Mouse (Mus musculus) gastrocnemius, postnatal 14 days (tissue): Measurements from ENCODE around the gene Defb22. TPM values are rescaled to one million over a fixed set of nuclear protein-coding genes. Genes with fewer than 3 reads are reported as not detected.

Experiments
- DNase-seq: peaks from one replicate; pipeline ENCODE4 v3.0.0; 2021; ENCODE audit warnings: mixed read lengths
- intact Hi-C: fragments of 180-260 bp; cut with DNase I; formaldehyde crosslinking; loops from one replicate; pipeline ENCODE4 v1.15.1; 2025; ENCODE audit warnings: low total_unique reads
- long read RNA-seq, 2 experiments: library from polyadenylated mRNA; stranded (forward); transcript quantifications; one replicate each; pipeline ENCODE4 v2.0.0; 2021
- total RNA-seq, 2 experiments: library from RNA; stranded (reverse); gene quantifications; 2 replicates each; pipeline ENCODE4 v1.2.3; 2021

The Defb22 gene
- not detected for total RNA-seq
- long read RNA-seq, experiment 1: 0 reads
- long read RNA-seq, experiment 2: 0 reads

DNA sequence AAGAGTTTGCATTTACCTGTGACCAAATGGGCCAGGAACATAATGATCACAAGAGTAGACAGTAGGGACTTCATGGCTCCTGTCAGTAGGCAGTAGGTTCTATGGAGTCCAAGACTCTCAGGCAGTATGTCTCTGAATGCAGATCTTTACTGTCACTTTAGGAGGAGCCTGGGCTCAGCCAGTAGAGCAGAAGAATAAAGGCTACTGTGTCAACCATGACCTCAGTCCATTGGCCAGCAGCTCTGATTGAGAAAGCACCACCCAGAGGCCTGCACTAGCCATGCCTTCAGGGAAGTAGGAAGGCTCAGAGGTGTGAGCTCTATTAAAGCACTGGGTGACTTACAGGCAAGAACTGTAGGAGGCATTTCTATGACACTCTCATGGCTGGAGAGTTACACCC, at the start of gene Defb22:
Defb22 (minus strand) TSS at position 101 of the 400 bp plus-strand sequence.
- intact Hi-C loops: no loop called here
- DNase-seq: no peak

DNA sequence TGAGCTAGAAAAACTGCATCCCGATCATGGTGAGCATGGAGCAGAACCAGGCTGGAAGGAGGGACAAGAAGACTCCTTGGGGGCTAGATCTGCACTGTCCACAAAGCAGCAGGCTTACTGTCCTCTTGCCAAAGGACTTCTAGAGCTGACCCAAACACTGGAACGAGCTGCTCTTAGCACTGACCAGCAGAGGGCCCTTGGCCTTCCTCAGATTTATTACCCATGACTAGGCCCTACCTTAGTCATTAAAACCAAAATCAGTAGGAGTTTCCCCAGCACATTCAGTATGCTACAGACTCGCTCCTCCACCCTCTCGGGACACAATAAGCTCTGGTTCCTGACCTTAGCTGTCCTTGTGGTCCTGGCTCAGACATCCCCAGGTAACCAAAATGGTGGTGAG, 28.0 kb upstream of the Defb22 start, which contains the start of gene Defb28:
Defb28 (plus strand) TSS at position 275 of the 400 bp plus-strand sequence.
- no peak for DNase-seq
- intact Hi-C loops: no loop called here

DNA sequence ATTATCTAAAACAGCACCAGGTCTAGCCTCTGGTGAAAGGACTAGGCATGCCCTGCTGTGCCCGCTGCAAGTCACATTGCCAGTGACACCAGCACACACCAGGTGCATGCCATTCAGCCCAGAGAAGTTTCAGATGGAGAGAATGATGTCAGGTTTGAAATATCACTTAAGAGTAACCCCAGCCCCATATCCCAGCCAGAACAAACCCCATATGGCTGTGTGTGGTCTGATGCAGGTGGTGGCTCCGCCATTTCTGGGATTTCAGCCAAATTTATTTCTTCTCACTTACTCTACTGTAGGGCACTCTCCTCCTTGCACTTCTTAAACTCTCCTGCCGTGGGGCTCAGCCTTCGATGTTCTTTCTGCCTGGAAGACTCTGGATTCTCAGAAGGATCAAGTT, 26.1 kb upstream of the Defb22 start:
- intact Hi-C loops: no loop called here
- no peak for DNase-seq

DNA sequence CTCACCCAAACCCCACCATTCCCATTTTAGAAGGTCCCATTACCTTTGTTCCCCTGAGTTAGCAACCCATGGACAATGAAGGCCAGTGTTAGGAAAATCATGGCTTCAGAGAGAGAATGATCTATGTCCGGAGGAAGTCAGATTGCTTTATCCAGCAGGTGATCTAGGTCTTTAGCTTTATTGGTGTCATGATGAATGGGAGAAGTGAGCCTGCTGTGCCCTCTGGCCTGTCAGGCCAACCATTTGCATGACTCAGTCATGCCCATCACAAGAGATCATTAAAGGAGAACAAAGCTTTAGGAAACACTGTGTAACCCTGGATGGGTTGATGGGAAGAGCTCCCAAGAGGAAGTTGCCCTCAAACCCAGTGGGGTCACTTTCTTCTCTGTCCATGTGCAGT, 21.7 kb upstream of the Defb22 start, which contains the start of gene Defb26:
Defb26 (minus strand) TSS at position 101 of the 400 bp plus-strand sequence.
- DNase-seq: no peak
- intact Hi-C loops: no loop called here

DNA sequence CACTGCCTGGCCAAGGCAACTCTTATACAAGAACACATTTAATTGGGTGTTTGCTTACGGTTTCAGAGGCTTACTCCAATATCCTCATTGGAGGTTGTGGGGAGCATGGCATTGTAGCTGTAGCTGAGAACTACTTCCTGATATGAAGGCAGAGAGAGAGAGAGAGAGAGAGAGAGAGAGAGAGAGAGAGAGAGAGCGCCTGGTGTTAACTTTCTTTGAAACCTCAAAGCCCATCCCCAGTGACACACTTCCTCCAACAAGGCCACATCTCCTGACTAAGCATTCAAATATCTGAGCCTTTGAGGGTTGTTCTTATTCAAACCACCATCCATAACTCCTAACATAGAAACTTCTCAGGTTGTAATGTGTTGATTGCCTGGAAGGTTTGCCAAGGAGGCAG, 14.0 kb upstream of the Defb22 start:
- no peak for DNase-seq
- intact Hi-C loops: no loop called here

DNA sequence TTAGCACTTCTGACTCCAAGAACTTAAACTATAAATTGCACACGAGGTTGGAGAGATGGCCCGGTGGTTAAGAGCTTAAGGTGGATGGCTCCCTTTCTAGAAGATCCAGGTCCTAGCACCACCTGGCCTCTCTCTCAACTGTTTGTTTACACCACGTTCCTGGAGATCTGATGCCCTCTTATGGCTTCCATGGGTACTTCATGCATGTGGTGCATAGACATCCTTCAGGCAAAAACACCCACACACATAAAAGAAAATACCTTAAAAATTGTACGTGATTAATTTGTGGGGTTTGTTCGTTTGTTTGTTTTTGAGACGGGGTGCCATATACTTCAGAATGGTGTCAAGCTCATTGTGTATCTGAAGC, 10.9 kb upstream of the Defb22 start:
- DNase-seq: no peak
- intact Hi-C loops: no loop called here

DNA sequence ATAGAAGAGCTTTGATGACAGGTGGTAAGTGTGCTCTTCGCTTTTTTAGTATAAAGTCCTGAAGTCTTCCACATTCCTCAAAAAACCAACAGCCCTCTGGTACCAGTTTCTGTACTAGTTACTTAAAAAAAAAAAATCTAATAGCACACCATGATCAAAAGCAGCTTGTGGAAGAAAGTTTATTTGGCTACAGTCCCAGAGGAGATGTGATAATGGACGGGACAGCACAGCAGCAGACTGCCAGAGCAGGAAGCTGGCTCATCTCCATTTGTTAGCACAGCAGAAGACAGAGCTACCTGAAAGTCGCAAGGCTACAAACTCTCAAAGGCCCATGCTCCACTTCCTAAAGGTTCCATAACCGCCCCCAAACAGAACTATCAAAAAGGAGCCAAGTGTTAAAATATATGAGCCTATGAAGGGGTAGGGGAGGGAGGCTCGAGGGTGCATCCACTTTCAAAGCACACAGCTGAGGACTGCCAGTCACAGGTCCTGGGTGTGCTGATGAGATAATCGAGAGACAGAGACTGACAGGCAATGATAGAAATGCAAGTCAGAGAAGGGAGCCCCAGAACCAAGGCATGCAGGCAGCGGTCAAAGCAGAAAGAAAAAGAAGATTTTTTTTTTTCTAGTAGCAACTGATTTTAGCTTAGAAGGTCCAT, 10.4 kb upstream of the Defb22 start:
- no peak for DNase-seq
- intact Hi-C loops: no loop called here

DNA sequence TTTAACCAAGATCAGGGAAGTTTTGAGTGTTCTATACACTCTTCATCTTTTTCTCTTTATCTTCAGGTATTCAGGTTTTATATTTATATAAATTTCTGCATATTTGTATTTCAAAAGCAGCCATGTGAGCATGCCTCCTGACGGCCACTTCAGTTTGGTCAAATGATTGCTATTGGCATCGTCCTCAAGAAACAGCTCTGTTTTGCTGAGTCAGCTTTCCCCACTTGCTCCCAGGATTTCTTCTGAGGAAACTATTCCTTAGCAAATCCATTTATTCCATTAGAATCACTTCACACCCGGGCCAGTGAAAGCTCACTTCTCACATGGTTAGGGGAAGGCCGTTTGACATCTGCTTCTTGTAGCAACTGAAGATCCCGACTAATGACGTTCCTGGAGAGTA, 8.1 kb upstream of the Defb22 start:
- intact Hi-C loops: no loop called here
- no peak for DNase-seq

DNA sequence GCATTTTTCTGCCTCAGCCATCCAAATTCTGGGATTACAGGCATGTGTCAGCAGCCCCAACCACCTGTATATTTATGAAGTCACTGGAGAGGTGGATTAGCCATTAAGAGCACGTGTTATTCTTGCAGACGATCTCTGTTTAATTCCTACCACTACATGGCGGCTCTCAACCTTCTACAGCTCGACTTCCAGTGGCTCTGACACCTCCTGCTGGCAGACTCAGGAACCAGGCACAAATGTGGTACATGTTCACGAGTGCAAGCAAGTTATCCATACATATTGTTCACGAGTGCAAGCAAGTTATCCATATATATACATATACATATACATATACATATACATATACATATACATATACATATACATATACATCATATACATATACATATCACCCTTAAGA, 3.2 kb upstream of the Defb22 start:
- intact Hi-C loops: no loop called here
- DNase-seq: no peak

DNA sequence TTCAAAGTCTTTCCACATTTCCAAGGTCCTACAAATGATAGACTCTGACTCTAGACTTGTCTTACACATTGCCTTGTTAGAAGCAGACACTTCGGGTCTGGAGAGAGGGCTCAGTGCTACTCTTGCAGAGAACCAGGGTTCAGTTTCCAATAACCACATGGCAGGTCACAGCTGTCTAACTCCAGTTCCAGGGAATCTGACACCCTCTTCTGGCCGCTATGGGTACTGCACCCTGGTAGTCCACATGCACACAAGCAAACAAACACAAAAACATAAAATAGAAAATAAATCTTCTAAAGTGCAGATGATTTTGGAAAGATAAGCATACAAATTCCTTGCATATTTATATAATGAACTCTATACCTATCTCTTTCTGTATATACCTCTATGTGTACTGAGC, 2.9 kb downstream of the Defb22 start:
- intact Hi-C loops: no loop called here
- no peak for DNase-seq

DNA sequence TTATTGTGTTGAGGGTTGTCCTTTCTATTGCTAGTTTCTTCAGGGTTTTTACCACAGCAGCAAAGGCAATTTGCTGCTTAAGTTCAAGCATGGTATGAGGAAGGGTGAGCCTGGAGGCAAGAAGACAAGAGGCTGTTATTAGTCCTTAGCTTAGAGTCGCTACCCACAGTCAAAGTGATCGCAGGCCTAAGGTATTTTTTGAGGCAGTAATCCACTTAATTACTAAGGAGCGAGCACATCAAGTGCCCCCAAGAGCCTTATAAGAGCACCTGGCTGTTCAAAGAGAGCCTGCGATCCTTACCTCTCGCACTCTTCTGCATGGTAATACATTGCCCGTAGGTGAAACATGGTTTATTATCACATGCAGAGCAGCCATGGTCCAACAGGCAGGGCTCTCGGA, 8.2 kb downstream of the Defb22 start:
- no peak for DNase-seq
- intact Hi-C loops: no loop called here

DNA sequence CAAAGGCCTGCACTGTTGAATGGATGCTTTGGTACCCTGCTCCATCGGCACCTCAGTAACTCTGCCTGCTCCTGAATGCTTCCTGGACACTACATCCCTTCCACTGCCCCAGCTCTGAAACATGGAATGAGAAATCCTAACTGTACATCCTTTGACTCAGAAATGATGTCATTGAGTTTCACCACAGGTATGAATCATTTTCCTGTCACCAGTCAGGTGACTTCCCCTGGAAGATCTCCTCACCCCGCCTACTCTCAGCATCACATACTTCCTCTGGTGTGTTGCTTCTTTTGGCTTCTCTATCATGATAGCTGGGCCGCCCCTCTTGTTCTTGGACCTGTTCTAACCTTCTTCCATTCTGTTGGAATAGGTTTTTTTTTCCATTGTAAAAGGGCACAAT, 9.1 kb downstream of the Defb22 start:
- intact Hi-C loops: no loop called here
- DNase-seq: no peak

DNA sequence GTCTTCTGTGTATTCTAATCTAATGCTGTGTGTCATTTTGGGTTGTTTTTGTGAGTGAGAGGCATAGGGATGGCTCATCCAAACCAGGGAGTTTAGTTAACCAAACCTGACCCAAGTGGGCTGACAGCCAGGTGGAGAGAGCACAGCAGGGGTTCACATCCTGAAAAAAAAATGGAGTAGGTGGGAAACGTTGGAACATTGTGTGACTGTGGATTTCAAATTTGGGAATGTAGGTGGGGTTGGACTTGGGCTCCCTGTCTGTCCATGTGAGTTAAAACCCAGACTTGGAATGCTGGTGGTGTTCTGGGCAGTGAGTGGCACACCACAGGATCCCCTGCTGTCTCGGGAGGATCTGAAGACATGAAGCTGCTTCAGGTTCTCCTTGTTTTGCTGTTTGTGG, 13.2 kb downstream of the Defb22 start, which contains the start of gene Defb20:
Defb20 (plus strand) TSS at position 301 of the 400 bp plus-strand sequence.
- DNase-seq: no peak
- intact Hi-C loops: loop anchor here (10.0 kb wide), 1 partner anchor 68 kb away; the partner anchor contains the start of gene Defb29

DNA sequence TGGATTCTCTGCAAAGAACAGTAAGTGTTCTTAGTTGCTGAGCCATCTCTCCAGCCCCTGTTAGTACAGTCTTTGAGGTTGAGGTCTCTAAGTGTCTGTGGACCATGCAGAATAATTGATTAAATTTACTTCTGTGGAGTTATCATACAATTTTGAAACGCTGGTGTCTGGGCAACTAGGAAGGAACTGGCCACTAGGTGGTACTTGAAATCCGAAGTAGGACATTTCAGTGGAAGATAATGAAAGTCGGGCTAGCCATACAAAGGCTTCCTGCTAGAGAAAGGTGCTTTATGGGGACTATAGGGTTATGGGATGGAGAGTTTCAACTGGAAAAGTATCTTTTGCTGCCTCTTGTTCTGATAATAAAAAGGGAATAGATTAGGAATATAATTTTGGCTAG, 17.5 kb downstream of the Defb22 start:
- intact Hi-C loops: loop anchor here (10.0 kb wide), 1 partner anchor 72 kb away; the partner anchor contains the start of gene Defb29
- no peak for DNase-seq

DNA sequence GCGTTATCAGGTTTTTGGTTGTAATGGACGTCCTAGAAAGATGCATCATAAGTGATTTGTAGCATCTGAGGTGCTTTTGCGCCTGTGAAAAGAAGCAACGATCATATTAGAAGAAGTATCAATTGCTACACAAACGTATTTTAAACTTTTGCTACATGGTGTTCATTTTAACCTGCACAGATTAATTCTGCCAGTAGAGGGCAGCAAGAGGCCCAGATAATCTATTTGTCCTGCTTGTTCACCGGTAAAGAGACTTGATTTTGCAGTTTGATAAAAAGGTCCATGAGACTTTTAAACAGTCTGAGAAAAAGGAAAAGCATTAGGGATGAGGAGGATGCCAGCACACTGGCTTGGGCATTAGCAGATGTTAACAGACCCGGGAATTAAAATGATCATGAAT, 19.0 kb downstream of the Defb22 start:
- intact Hi-C loops: loop anchor here (10.0 kb wide), 1 partner anchor 74 kb away; the partner anchor contains the start of gene Defb29
- no peak for DNase-seq

DNA sequence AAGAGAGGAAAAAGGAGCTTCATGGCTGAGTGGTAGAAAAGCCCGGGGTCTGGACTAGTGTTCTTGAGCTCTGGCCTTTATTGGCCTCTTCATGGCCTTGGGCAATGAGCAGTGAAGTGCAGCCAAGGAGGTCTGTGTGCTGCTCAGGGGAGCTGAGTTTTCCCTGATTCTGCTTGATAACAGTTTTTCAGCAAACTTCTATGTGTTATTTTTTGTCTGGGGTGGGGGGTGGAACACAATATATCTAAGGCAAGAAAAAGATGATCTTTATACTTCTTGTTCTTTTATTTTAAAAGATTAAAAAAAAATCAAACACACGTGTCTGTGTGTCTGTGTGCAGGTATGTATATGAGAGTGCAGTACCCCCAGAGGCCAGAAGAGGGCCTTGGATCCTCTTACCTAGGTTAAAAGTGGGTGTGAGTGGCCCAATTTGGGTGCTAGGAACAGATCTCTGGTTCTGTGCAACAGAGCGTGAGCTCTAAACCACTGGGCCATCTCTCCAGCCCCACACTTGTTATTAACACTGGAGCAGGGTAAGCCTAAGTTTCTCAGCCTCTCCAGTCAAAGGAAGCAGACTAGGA, 25.3 kb downstream of the Defb22 start, which contains the start of gene Defb23:
Defb23 (minus strand) TSS at position 51 of the 581 bp plus-strand sequence.
- intact Hi-C loops: no loop called here

DNA sequence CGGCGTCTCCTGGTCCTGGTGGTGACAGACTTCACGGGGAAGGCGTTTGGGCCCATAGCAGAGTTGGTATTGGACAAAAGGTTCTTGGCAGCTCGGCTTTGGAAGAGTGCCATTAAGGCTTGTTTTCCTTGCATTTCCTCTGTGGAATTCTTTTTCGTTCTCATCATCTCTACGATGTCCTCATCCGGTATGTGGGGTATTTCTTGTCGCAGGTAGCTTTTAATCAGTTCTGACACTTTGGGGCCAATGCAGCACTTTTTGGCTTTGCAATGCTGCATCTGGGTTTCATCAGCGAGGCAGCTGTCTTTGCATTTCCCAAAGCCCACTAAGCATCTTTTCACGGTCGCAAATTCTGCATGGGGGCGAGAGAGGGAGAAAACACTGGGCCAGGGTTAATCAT, 30.7 kb downstream of the Defb22 start:
- no peak for DNase-seq
- intact Hi-C loops: no loop called here

More for the DNA sequence above, 25.3 kb downstream of the Defb22 start, which contains the start of gene Defb23:
- no peak for DNase-seq

DNA sequence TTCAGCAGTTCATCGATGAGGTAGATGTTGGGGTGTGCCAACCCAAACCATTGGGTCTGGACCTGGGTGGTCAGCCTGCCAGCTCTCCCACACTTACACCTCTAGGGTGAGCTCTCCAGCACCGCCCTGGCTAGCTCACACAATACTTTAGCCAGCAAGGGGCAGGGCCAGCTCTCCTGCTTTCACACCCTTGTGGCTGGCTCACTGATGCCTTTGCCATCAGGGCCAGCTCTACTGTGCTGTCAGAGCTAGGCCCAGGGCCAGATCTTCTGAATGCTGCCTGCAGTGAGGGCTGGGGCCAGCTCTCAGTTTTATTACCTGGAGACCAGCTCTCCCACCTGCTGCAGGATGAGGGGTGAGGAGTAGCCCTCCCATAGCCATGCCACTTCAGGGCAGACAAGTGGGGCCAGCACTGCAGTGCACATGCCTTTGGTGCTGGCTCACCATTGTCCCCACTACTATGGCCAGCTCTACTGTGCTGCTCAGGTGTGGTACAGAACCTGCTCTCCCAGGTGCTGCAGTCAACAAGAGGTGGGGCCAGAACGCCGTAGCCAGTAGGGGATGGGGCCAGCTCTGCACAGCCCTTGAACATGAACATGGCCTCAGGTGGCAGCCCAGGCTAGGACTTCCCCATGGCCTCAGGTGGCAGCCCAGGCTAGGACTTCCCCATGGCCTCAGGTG, 37.7 kb downstream of the Defb22 start:
- intact Hi-C loops: no loop called here
- peak; percentile 36 for DNase-seq

DNA sequence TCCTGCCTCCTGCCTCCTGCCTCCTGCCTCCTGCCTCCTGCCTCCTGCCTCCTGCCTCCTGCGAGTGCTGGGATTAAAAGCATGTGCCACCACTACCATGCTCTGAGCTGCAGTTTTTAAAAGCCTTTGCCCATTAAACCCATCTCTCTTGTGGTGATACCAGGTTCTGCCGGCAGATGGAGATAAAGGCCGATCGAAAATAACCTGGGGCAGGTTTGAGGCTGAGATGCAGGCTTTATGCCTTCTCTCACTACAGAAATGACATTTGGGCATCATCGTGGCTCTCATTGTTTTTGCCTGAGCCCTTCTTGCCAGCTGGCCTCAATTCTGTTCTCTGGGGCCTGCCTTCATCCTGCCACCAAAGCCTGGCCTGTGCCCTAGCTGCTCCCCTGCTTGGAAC, 39.7 kb downstream of the Defb22 start:
- no peak for DNase-seq
- intact Hi-C loops: no loop called here

DNA sequence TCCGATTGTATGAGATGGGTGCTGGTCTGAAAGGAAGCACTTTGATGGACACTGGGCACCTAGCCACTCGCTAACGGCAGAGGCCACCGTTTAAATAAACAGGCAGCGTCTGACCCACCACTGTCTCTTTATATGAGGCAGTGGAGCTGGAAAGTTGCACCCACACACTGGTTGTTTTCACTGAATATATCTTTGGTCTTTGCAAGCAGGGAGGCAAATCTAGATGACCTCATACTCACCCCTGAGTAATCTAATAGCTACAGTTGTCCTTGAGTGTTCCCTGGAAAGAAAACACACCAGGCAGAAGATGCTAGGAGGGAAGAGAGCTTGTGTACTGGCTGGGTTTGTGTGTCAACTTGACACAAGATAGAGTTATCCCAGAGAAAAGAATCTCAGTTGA, 42.5 kb downstream of the Defb22 start:
- intact Hi-C loops: no loop called here
- no peak for DNase-seq
